In the genomic region with DNA sequence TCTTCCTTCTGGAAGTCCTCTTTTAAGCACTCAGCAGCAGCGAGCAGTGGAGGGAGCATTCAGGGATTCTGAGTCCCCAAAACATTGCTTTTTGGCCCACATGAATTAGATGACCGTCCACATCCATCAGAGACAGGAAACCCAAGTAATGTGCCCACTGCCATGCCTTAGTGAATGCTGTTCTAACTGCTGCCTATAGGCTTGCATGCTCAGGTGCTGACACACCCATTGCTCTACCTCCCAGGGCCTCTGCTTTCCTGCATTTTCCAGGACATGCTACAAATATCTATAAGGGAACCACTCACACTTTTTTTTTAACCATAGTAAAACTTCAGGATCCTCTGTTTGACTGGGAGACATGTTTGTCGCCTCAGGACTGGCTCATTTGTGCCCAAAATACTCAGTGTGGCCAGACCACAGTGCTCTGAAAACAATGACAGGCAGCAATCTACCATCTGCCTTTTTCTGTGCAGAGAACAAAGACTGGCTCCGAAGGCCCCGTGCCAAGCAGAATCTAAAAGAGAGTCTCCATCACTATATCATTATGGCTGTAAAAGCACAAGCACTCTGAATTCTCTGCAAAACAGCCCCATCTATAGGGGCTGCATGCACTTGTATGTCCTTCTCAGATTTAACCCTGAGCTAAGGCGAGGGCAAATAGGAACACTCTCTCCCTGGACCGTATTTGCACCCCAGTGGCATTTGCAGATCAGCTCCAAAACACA, we compare ENCODE assay signal across 13 mouse cellular contexts. TPM values are rescaled to one million over a fixed set of nuclear protein-coding genes. Genes with fewer than 3 reads are reported as not detected.
DNase-seq lines count a peak whose midpoint lies in the region; ATAC-seq lines count a peak whose summit lies in the region.
"Had no signal": no experiment of that assay in that cellular context is flagged by ENCODE, and none has a peak within 500 bp of the region (broad histone marks: within the 10 kb centered on the region; RNA-seq: fewer than 3 reads in every experiment).

No protein-coding gene starts in this region.

- H3K9ac ChIP-seq in forebrain, embryonic 13.5 days = no peak overlapping the region
- H3K9ac ChIP-seq in lung, embryonic 16.5 days (ENCODE audit: low read length) = no peak overlapping the region
- H3K9ac ChIP-seq in hindbrain, embryonic 12.5 days = no peak overlapping the region
- H3K9ac ChIP-seq in neural tube, embryonic 14.5 days (replicated peaks; ENCODE audit: low read depth, low read length) = no peak overlapping the region
- no peak overlapping the region for H3K9ac ChIP-seq in liver, embryonic 12.5 days

- H3K27ac ChIP-seq in forebrain, embryonic 13.5 days = no peak overlapping the region
- no peak overlapping the region for H3K27ac ChIP-seq in forebrain, embryonic 10.5 days
- no peak overlapping the region for H3K27ac ChIP-seq in lung, embryonic 16.5 days (ENCODE audit: low read length)
- no peak overlapping the region for H3K27ac ChIP-seq in hindbrain, embryonic 12.5 days
- H3K27ac ChIP-seq in neural tube, embryonic 14.5 days (ENCODE audit: low read depth, low read length) = no peak overlapping the region
- H3K27ac ChIP-seq in liver, embryonic 12.5 days = no peak overlapping the region
- H3K27ac ChIP-seq: limb, embryonic 10.5 days had no signal

- no peaks in the 10 kb centered on the region for H3K27me3 ChIP-seq in forebrain, embryonic 13.5 days
- H3K27me3 ChIP-seq in forebrain, embryonic 10.5 days (ENCODE audit: poor library complexity, severe bottlenecking) = no peaks in the 10 kb centered on the region
- H3K27me3 ChIP-seq in lung, embryonic 16.5 days (ENCODE audit: control insufficient read depth, insufficient read depth, low read depth, low read length) = no peaks in the 10 kb centered on the region
- H3K27me3 ChIP-seq in hindbrain, embryonic 12.5 days = no peaks in the 10 kb centered on the region
- no peaks in the 10 kb centered on the region for H3K27me3 ChIP-seq in neural tube, embryonic 14.5 days (ENCODE audit: control insufficient read depth, insufficient read depth, low read length)
- H3K27me3 ChIP-seq in liver, embryonic 12.5 days (replicated peaks) = no peaks in the 10 kb centered on the region

- H3K4me3 ChIP-seq in forebrain, embryonic 13.5 days = no peak overlapping the region
- no peak overlapping the region for H3K4me3 ChIP-seq in forebrain, embryonic 10.5 days
- H3K4me3 ChIP-seq in lung, embryonic 16.5 days (ENCODE audit: low read length) = no peak overlapping the region
- no peak overlapping the region for H3K4me3 ChIP-seq in hindbrain, embryonic 12.5 days
- H3K4me3 ChIP-seq in neural tube, embryonic 14.5 days (ENCODE audit: low read depth, low read length) = no peak overlapping the region
- no peak overlapping the region for H3K4me3 ChIP-seq in liver, embryonic 12.5 days
- H3K4me3 ChIP-seq: limb, embryonic 10.5 days had no signal

- no peaks in the 10 kb centered on the region for H3K36me3 ChIP-seq in forebrain, embryonic 13.5 days (ENCODE audit: poor library complexity, severe bottlenecking)
- H3K36me3 ChIP-seq in forebrain, embryonic 10.5 days (replicated peaks) = no peaks in the 10 kb centered on the region
- no peaks in the 10 kb centered on the region for H3K36me3 ChIP-seq in lung, embryonic 16.5 days (ENCODE audit: control insufficient read depth, insufficient read depth, low read length)
- H3K36me3 ChIP-seq in hindbrain, embryonic 12.5 days = no peaks in the 10 kb centered on the region
- H3K36me3 ChIP-seq in neural tube, embryonic 14.5 days (ENCODE audit: control insufficient read depth, insufficient read depth, low read length) = no peaks in the 10 kb centered on the region
- no peaks in the 10 kb centered on the region for H3K36me3 ChIP-seq in liver, embryonic 12.5 days
- H3K36me3 ChIP-seq: limb, embryonic 10.5 days had no signal

- WGBS in forebrain, embryonic 13.5 days = 54% methylated on average over 7 of the region's 7 CpGs
- WGBS in forebrain, embryonic 10.5 days = 84% methylated on average over 7 of the region's 7 CpGs
- 55% methylated on average over 7 of the region's 7 CpGs for WGBS in lung, embryonic 16.5 days
- WGBS in hindbrain, embryonic 12.5 days = 62% methylated on average over 7 of the region's 7 CpGs
- WGBS in neural tube, embryonic 14.5 days = 48% methylated on average over 7 of the region's 7 CpGs
- WGBS in liver, embryonic 12.5 days (ENCODE audit: insufficient replicate concordance) = 53% methylated on average over 7 of the region's 7 CpGs

- DNase-seq in forebrain, embryonic 10.5 days (ENCODE audit: extremely low spot score, low spot score) = no peak
- DNase-seq in lung, postnatal 25 days (ENCODE audit: low spot score) = no peak
- no peak for DNase-seq in liver
- DNase-seq: B cell, adult 2 months; heart, postnatal 4 days; kidney, postnatal 14 days; lung, postnatal 4 days had no signal

- peak; percentile 90 for ATAC-seq in forebrain, embryonic 13.5 days
- ATAC-seq in lung, embryonic 16.5 days (ENCODE audit: low read depth) = peak; percentile 60
- ATAC-seq in hindbrain, embryonic 12.5 days (ENCODE audit: low FRiP score) = peak; percentile 52; the same call in 1 of the 2 replicates
- peak; percentile 75; the same call in 1 of the 2 replicates for ATAC-seq in neural tube, embryonic 14.5 days (ENCODE audit: low read depth)
- ATAC-seq in liver, embryonic 12.5 days = no peak

- no peaks in the 10 kb centered on the region for H3K9me3 ChIP-seq in forebrain, embryonic 13.5 days (replicated peaks)
- H3K9me3 ChIP-seq in forebrain, embryonic 10.5 days = no peaks in the 10 kb centered on the region
- no peaks in the 10 kb centered on the region for H3K9me3 ChIP-seq in lung, embryonic 16.5 days (ENCODE audit: control insufficient read depth, low read length)
- H3K9me3 ChIP-seq in hindbrain, embryonic 12.5 days (replicated peaks) = no peaks in the 10 kb centered on the region
- no peaks in the 10 kb centered on the region for H3K9me3 ChIP-seq in neural tube, embryonic 14.5 days (ENCODE audit: control insufficient read depth, low read length)
- H3K9me3 ChIP-seq in liver, embryonic 12.5 days (replicated peaks) = no peaks in the 10 kb centered on the region
- H3K9me3 ChIP-seq: limb, embryonic 10.5 days had no signal

- no peak overlapping the region for H3K4me2 ChIP-seq in forebrain, embryonic 13.5 days
- no peak overlapping the region for H3K4me2 ChIP-seq in lung, embryonic 16.5 days (ENCODE audit: low read depth, low read length)
- H3K4me2 ChIP-seq in hindbrain, embryonic 12.5 days (replicated peaks) = no peak overlapping the region
- no peak overlapping the region for H3K4me2 ChIP-seq in neural tube, embryonic 14.5 days (ENCODE audit: low read depth, low read length)
- H3K4me2 ChIP-seq in liver, embryonic 12.5 days = no peak overlapping the region

- peaks cover 13% of the 10 kb centered on the region for H3K4me1 ChIP-seq in forebrain, embryonic 13.5 days
- no peaks in the 10 kb centered on the region for H3K4me1 ChIP-seq in forebrain, embryonic 10.5 days
- no peaks in the 10 kb centered on the region for H3K4me1 ChIP-seq in lung, embryonic 16.5 days (replicated peaks; ENCODE audit: control insufficient read depth, insufficient read depth, low read length)
- H3K4me1 ChIP-seq in hindbrain, embryonic 12.5 days = peaks cover 2% of the 10 kb centered on the region; the same call in 1 of the 2 replicates
- H3K4me1 ChIP-seq in neural tube, embryonic 14.5 days (ENCODE audit: control insufficient read depth, insufficient read depth, low read length) = no peaks in the 10 kb centered on the region; the same call in 1 of the 2 replicates
- no peaks in the 10 kb centered on the region for H3K4me1 ChIP-seq in liver, embryonic 12.5 days
- H3K4me1 ChIP-seq: limb, embryonic 10.5 days had no signal

RNA-seq across cellular contexts. Expression of a gene that starts 40.4 kb away (rescaled TPM):
- 8.7 and 10.0 TPM in 2 replicates for polyA plus RNA-seq in forebrain, embryonic 13.5 days (2015; fragmentation: Nextera tagmentation; extraction: Ambion mirVana)
- 9.3 and 9.8 TPM in 2 replicates for polyA plus RNA-seq in forebrain, embryonic 10.5 days (2016; fragmentation: Nextera tagmentation; extraction: Ambion mirVana)
- polyA plus RNA-seq in lung, embryonic 16.5 days (2015; fragmentation: Nextera tagmentation; extraction: Ambion mirVana) = 16.0 and 16.4 TPM in 2 replicates
- polyA plus RNA-seq in hindbrain, embryonic 12.5 days (2016; fragmentation: Nextera tagmentation; extraction: Ambion mirVana) = 10.1 and 10.9 TPM in 2 replicates
- polyA plus RNA-seq in neural tube, embryonic 14.5 days (2014; fragmentation: Nextera tagmentation; extraction: Ambion mirVana) = 7.2 and 8.6 TPM in 2 replicates
- polyA plus RNA-seq in liver, embryonic 12.5 days (2016; fragmentation: Nextera tagmentation; extraction: Ambion mirVana) = 2.5 and 2.7 TPM in 2 replicates
